Mouse (Mus musculus): ENCODE measurements around the gene Dhdh. TPM values are rescaled to one million over a fixed set of nuclear protein-coding genes. Genes with fewer than 3 reads are reported as not detected.

The Dhdh gene
- polyA plus RNA-seq, 1 experiment: 0.23 TPM

DNA sequence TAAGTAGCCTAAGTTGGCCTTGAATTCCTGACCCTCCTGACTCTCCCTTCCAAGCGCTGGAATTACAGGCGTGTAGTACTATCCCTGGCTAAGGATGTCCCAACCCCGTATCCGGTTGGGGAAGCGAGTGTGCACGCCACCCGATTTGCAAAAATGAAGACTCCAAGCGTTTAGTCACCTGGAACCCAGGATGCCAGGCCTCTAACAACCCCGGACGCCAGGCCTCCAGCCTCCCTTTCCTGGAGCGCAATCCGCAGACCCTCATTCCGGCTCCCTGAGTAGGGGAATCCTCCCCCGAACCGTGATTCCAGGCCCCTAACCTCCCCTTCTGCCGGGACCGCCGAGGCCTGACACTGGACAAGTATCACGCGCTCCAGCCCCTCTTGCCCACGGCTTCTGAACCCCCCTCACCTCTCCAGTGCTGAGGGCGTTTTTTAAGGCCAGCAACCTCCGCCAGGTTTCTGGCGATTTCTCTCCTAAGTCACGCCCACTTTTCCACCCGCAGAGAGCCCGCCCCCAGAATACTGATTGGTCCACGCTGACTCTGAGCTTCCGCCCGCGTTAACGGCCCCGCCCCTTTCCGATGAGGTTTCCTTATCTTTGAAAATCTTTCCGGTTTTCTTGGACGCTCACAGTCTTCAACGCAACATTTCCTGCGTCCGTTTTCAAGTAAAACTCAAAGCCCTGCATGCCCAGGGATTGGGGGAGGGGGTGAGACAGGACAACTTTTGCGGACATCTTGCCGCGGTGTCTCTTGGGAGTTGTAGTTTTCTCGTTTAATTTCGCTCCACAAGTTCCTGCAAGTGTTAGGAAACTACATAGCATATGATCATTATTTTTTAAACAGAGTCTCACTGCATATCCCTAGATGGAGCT is 21.5 kb upstream of the Dhdh start, which contains the start of gene Nucb1:
Gene Nucb1, minus strand, starts transcription at position 495 of the 876 bp plus-strand sequence.
- H3K4me1 ChIP-seq: peaks cover 44% of the 10 kb centered on the region
- TF ChIP-seq GATA1 (IDR thresholded peaks at IDR 0.05; ENCODE audit: borderline replicate concordance, low read length) (no peak), FLI1 (IDR thresholded peaks at IDR 0.05; ENCODE audit: low read length) (peak; percentile 24; the same call in 1 of the 2 replicates)

DNA sequence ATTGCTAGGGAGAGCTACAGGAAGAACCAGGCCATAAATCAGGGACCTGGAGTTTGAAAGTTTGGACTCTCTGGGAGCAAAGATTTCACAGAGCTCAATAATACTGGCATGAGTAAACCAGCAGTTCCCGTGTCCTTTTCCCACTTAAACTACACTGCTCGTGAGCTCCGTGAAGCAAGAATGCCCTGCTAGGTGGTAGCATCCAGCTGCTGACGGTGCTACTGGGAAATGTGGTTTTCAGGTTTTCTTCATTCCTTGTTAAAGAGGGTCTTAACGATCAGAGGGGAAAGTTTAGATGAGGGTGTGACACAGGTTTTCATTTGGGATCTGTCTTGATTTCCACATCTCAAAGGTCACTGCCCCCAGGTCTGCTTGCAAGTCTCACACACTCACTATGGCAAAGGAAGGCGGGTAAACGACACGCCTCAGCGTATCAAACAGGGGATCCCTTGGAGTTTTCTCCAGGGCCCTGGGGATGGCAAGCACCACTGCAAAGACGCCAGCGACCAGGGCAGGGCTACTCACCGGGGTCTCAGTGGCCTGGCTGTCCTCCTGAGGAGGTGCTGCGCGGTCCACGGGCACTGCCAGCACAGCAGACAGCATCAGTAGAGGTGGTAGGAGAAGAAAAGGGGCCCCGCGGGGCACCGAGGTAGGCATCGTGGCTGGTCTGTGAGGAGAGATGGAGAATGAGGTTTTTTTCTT is 20.7 kb upstream of the Dhdh start:
- H3K4me1 ChIP-seq: peaks cover 52% of the 10 kb centered on the region
- TF ChIP-seq GATA1 (IDR thresholded peaks at IDR 0.05; ENCODE audit: borderline replicate concordance, low read length) (no peak), FLI1 (IDR thresholded peaks at IDR 0.05; ENCODE audit: low read length) (no peak)
- H3K4me3 ChIP-seq (replicated peaks): peak overlapping the region; percentile 97
- H3K9me3 ChIP-seq: no peaks in the 10 kb centered on the region
- peaks cover 39% of the 10 kb centered on the region for H3K36me3 ChIP-seq (replicated peaks; ENCODE audit: low read length)
- H3K27me3 ChIP-seq (replicated peaks): no peaks in the 10 kb centered on the region

More for the DNA sequence above, 21.5 kb upstream of the Dhdh start, which contains the start of gene Nucb1:
- H3K27me3 ChIP-seq (replicated peaks): no peaks in the 10 kb centered on the region
- H3K4me3 ChIP-seq (replicated peaks): peak within 1 kb of the TSS; percentile 97
- H3K36me3 ChIP-seq (replicated peaks; ENCODE audit: low read length): peaks cover 31% of the 10 kb centered on the region
- no peaks in the 10 kb centered on the region for H3K9me3 ChIP-seq

DNA sequence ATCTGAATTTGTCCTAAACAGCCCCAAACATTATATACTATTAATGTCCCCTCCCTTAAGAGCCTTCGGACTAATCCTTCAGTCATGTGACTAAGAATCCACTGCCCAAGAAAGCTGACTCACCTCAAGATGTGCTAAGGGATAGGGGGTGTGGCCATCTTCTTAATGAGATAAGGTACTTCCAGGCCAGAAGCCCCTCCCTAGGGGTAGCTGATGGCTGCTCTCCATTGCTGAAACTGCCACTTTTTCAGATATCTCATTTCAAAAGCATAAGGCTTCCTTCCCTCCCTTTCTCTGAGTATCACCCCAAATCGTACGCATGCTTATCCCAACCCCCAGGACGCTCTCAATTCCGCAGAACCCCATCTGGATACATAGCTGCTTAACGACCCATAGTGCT is 20.0 kb upstream of the Dhdh start:
- no peak for TF ChIP-seq FLI1 (IDR thresholded peaks at IDR 0.05; ENCODE audit: low read length)
- TF ChIP-seq GATA1 (IDR thresholded peaks at IDR 0.05; ENCODE audit: borderline replicate concordance, low read length): no peak
- no peaks in the 10 kb centered on the region for H3K9me3 ChIP-seq
- H3K4me1 ChIP-seq: peaks cover 57% of the 10 kb centered on the region
- H3K4me3 ChIP-seq (replicated peaks): peak overlapping the region; percentile 97
- peaks cover 47% of the 10 kb centered on the region for H3K36me3 ChIP-seq (replicated peaks; ENCODE audit: low read length)
- no peaks in the 10 kb centered on the region for H3K27me3 ChIP-seq (replicated peaks)

DNA sequence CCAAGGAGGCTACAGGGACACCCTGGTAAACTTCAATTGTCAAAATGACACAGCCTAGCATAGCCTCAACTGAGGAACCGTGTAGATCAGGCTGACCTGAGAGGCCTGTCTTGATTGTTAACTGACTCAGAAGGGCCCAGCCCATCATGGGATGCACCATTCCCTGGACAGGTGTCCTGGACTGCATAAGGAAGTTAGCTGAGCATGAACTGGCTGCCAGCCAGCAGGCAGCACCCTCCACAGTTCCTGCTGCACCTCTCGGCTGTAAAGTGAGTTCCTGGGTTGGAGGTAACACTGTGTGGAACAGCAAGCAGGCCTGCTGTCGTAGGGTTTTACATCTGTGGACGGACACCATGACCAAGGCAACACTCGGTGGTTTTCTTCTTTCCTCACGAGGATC is 19.0 kb upstream of the Dhdh start:
- H3K9me3 ChIP-seq: no peaks in the 10 kb centered on the region
- TF ChIP-seq FLI1 (IDR thresholded peaks at IDR 0.05; ENCODE audit: low read length): no peak
- no peak for TF ChIP-seq GATA1 (IDR thresholded peaks at IDR 0.05; ENCODE audit: borderline replicate concordance, low read length)
- H3K4me3 ChIP-seq (replicated peaks): peak overlapping the region; percentile 30
- no peaks in the 10 kb centered on the region for H3K27me3 ChIP-seq (replicated peaks)
- H3K4me1 ChIP-seq: peaks cover 62% of the 10 kb centered on the region
- peaks cover 57% of the 10 kb centered on the region for H3K36me3 ChIP-seq (replicated peaks; ENCODE audit: low read length)

DNA sequence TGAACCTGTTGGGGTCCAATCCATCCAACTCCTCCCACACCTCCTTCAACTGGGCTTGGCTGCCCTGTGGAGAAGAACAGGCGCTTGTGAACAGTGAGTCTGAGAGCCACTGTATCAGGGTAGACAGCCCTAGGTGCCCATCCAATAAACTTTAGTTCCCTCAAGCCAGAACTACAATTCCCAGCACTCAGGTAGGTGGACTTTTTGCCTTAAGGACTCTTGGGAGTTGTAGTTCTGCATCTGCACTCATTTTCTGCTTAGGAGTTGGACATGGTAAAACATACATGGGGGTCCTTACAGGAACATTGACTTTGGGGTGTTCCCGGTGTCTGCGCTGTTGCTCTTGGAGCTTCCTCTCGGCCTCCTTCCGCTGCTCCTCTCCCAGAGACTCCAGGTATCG is 9.8 kb upstream of the Dhdh start:
- no peaks in the 10 kb centered on the region for H3K9me3 ChIP-seq
- TF ChIP-seq GATA1 (IDR thresholded peaks at IDR 0.05; ENCODE audit: borderline replicate concordance, low read length) (no peak), FLI1 (IDR thresholded peaks at IDR 0.05; ENCODE audit: low read length) (no peak)
- H3K27me3 ChIP-seq (replicated peaks): no peaks in the 10 kb centered on the region
- no peak overlapping the region for H3K4me3 ChIP-seq (replicated peaks)
- peaks cover 50% of the 10 kb centered on the region for H3K4me1 ChIP-seq
- peaks cover 98% of the 10 kb centered on the region for H3K36me3 ChIP-seq (replicated peaks; ENCODE audit: low read length)

DNA sequence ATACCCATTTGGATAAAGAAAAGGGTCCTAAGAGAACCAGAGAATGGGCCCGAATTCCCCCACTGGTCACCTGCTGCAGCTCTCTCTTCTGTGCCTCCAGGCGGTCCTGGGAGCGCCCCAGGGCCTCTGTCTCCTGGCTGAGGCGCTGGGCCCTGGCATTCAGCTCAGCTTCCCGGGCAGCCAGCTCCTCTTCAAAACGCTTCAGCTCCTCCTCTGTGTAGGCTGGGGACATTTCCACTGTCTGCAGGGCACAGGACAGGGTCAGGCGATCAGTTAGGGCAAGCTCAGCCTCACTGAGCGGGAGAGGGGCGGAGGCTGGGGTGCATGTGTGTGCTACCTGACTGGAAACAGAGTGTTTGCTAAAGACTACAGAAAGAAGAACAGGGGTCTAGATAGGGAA is 5.9 kb upstream of the Dhdh start:
- no peak for TF ChIP-seq FLI1 (IDR thresholded peaks at IDR 0.05; ENCODE audit: low read length)
- no peak for TF ChIP-seq GATA1 (IDR thresholded peaks at IDR 0.05; ENCODE audit: borderline replicate concordance, low read length)
- Histone ChIP-seq H3K27me3 (replicated peaks) (no peaks in the 10 kb centered on the region), H3K9me3 (no peaks in the 10 kb centered on the region), H3K4me1 (peaks cover 51% of the 10 kb centered on the region), H3K4me3 (replicated peaks) (no peak overlapping the region), H3K36me3 (replicated peaks; ENCODE audit: low read length) (peaks cover 79% of the 10 kb centered on the region)

DNA sequence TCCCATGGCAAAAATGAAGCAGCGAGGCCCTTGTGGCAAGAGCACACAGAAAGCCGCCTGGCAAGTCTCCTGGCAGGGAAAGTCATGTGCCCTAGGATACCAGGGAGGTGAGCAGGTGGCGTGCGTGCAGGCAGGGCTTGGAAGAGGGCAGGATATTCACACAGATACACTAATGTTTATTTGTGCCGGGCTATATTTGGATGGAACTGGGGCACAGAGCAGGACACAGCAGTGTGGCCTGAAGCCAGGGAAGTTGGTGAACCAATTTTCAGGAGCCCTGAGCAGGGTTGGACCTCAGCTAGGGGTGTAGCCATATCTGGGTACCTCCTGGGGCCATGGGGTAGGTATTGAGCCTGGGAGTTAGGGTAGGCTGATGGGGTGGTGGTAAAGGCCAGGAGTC is 4.3 kb upstream of the Dhdh start:
- no peaks in the 10 kb centered on the region for H3K9me3 ChIP-seq
- peaks cover 64% of the 10 kb centered on the region for H3K4me1 ChIP-seq
- peaks cover 4% of the 10 kb centered on the region for H3K27me3 ChIP-seq (replicated peaks)
- TF ChIP-seq FLI1 (IDR thresholded peaks at IDR 0.05; ENCODE audit: low read length) (no peak), GATA1 (IDR thresholded peaks at IDR 0.05; ENCODE audit: borderline replicate concordance, low read length) (no peak)
- no peak overlapping the region for H3K4me3 ChIP-seq (replicated peaks)
- peaks cover 63% of the 10 kb centered on the region for H3K36me3 ChIP-seq (replicated peaks; ENCODE audit: low read length)

DNA sequence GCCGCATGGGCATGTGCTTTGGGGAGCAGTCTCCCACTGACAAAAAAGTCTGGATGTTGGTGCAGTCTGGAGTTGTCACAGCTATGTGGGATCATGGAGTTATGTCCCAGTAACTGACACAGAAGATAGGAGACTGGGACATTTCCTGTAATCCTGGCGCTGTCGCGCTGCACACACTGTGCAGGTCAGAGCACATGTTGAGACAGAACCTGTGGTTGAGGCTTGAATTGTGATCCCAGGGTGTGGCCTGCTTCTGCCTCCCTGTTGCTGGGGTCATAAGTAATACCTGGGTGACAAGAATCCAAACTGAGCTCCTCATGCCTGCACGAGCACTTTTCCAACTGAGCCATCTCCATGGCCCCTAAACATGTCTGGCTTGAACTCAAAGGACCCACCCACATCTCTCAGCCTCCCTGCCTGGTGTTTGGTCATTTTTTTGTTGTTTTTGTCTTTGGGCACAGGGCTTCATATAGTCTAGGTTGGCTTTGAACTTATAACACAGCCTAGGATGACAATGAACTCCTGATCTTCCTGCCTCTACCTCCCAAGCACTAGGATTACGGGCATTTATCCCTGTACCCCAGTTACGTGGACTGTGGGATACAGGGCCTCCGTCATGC is 3.7 kb upstream of the Dhdh start:
- no peak overlapping the region for H3K4me3 ChIP-seq (replicated peaks)
- no peak for TF ChIP-seq GATA1 (IDR thresholded peaks at IDR 0.05; ENCODE audit: borderline replicate concordance, low read length)
- no peak for TF ChIP-seq FLI1 (IDR thresholded peaks at IDR 0.05; ENCODE audit: low read length)
- no peaks in the 10 kb centered on the region for H3K9me3 ChIP-seq
- peaks cover 64% of the 10 kb centered on the region for H3K4me1 ChIP-seq
- H3K27me3 ChIP-seq (replicated peaks): peaks cover 8% of the 10 kb centered on the region
- peaks cover 57% of the 10 kb centered on the region for H3K36me3 ChIP-seq (replicated peaks; ENCODE audit: low read length)

DNA sequence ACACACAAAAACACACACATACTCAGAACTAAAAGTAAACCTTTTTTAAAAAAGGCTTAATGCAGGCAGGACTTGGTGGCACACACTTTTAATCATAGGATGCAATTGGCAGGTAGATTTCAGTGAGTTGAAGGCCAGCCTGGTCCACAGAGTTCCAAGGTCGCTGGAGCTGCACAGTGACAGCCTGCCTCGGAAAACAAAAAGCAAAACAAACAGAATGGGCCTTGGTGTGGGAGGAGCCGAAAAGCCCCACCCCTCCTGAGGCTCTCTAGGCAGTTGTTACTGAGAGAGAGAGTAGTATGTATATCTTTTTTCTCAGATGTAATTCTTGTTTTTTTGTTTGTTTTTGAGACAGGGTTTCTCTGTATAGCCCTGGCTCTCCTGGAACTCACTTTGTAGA is 2.7 kb upstream of the Dhdh start:
- Histone ChIP-seq H3K9me3 (no peaks in the 10 kb centered on the region), H3K36me3 (replicated peaks; ENCODE audit: low read length) (peaks cover 46% of the 10 kb centered on the region), H3K27me3 (replicated peaks) (peaks cover 11% of the 10 kb centered on the region), H3K4me1 (peaks cover 69% of the 10 kb centered on the region), H3K4me3 (replicated peaks) (peak overlapping the region; percentile 72)
- TF ChIP-seq GATA1 (IDR thresholded peaks at IDR 0.05; ENCODE audit: borderline replicate concordance, low read length) (no peak), FLI1 (IDR thresholded peaks at IDR 0.05; ENCODE audit: low read length) (no peak)
